Mouse (Mus musculus): ENCODE results near the gene Sort1. TPM values are rescaled to one million over a fixed set of nuclear protein-coding genes. Genes with fewer than 3 reads are reported as not detected.
"Not testable (repeated sequence)": the region's sequence is repeated elsewhere in the genome, so short reads cannot be mapped to it uniquely, and the experiment has no call there.

Gene Sort1
- polyA plus RNA-seq (2011; ENCODE audit: insufficient read depth, insufficient read length, low read depth, missing spikeins): 21.5 and 25.6 TPM in 2 replicates

DNA sequence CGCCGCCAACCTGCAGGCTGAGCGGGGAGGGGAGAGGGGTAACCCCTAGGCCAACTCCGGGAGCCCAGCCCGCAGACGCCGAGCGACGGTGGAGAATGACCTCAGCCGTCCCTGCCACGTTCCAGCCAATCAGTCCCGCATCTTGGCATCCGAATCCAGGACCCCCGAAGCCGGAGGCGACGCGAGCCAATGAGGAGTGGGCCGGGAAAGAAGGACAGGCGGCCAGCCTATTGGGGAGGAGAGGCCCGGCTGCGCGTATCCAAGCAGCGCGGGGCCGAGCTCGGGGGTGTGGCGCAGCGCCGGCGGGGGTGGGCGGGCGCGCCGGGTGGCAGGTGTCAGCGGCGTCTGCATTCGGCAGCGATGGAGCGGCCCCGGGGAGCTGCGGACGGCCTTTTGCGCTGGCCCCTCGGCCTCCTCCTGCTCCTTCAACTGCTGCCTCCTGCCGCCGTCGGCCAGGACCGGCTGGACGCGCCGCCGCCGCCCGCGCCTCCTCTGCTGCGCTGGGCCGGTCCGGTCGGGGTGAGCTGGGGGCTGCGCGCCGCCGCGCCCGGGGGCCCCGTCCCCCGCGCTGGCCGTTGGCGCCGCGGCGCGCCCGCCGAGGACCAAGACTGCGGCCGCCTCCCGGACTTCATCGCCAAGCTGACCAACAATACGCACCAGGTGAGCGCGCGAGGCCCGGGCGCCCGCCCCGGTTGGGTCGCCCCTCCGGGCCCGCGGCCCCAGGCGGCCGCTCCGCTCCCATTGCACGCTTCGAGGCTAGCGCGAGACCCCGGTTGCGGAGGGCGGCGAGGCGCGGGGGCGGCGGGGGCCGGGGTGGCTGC lies at the start of gene Sort1:
Sort1 (plus strand) TSS at position 302 of the 821 bp plus-strand sequence.
- H3K36me3 ChIP-seq (ENCODE audit: control insufficient read depth, insufficient read depth, low read length, poor library complexity, severe bottlenecking): no peaks in the 10 kb centered on the region
- no peaks in the 10 kb centered on the region for H3K4me1 ChIP-seq (ENCODE audit: control insufficient read depth, insufficient read depth, low read length)
- H3K9me3 ChIP-seq (replicated peaks; ENCODE audit: control insufficient read depth, insufficient read depth, low read length, poor library complexity, severe bottlenecking): no peaks in the 10 kb centered on the region
- TF ChIP-seq CTCF (IDR thresholded peaks at IDR 0.05; ENCODE audit: low read depth, low read length): no peak
- no peak for TF ChIP-seq EP300 (IDR thresholded peaks at IDR 0.05; ENCODE audit: insufficient read depth, low read depth, low read length)
- no peak for TF ChIP-seq POLR2A (IDR thresholded peaks at IDR 0.05; ENCODE audit: insufficient read depth, low read length)
- H3K27me3 ChIP-seq (ENCODE audit: control insufficient read depth, insufficient read depth, low read length, poor library complexity, severe bottlenecking): no peaks in the 10 kb centered on the region
- peak within 1 kb of the TSS; percentile 65 for H3K4me3 ChIP-seq (ENCODE audit: low read depth, low read length)
- H3K9ac ChIP-seq (ENCODE audit: low read depth, poor library complexity, severe bottlenecking): peak within 1 kb of the TSS; percentile 88
- H3K27ac ChIP-seq (ENCODE audit: insufficient read depth, low read length): no peak within 1 kb of the TSS

DNA sequence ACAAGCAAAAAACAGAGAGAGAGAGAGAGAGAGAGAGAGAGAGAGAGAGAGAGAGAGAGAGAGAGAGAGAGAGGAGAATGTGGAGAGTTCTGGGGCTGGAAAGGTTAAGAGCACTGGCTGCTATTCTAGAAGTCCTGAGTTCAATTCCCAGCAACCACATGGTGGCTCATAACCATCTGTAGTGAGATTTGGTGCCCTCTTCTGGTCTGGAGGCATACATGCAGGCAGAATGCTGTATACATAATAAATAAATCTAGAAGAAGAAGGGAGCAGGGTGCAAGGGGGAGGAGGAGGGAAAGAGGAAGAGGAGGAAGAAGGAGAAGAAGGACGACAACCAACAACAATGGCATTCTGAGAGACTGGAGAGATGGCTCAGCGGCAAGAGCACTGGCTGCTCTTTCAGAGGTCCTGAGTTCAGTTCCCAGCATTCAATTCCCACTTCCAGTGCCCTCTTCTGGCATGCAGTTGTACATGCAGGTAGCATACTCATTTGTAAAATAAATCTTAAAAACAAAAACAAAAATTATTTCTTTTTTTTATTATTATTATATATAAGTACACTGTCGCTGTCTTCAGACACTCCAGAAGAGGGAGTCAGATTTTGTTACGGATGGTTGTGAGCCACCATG lies 46.3 kb upstream of the Sort1 start:
- not testable (repeated sequence) for H3K9me3 ChIP-seq (replicated peaks; ENCODE audit: control insufficient read depth, insufficient read depth, low read length, poor library complexity, severe bottlenecking); H3K27ac ChIP-seq (ENCODE audit: insufficient read depth, low read length); H3K4me1 ChIP-seq (ENCODE audit: control insufficient read depth, insufficient read depth, low read length); H3K4me3 ChIP-seq (ENCODE audit: low read depth, low read length); H3K27me3 ChIP-seq (ENCODE audit: control insufficient read depth, insufficient read depth, low read length, poor library complexity, severe bottlenecking); H3K9ac ChIP-seq (ENCODE audit: low read depth, poor library complexity, severe bottlenecking); H3K36me3 ChIP-seq (ENCODE audit: control insufficient read depth, insufficient read depth, low read length, poor library complexity, severe bottlenecking)
- peak; percentile 16 for TF ChIP-seq CTCF (IDR thresholded peaks at IDR 0.05; ENCODE audit: low read depth, low read length)

- H3K4me1 ChIP-seq (ENCODE audit: control insufficient read depth, insufficient read depth, low read length): no peaks in the 10 kb centered on the region
- no peak overlapping the region for H3K4me3 ChIP-seq (ENCODE audit: low read depth, low read length)
- H3K27ac ChIP-seq (ENCODE audit: insufficient read depth, low read length): no peak overlapping the region
- TF ChIP-seq POLR2A (IDR thresholded peaks at IDR 0.05; ENCODE audit: insufficient read depth, low read length) (no peak), CTCF (IDR thresholded peaks at IDR 0.05; ENCODE audit: low read depth, low read length) (no peak), EP300 (IDR thresholded peaks at IDR 0.05; ENCODE audit: insufficient read depth, low read depth, low read length) (no peak)
- H3K36me3 ChIP-seq (ENCODE audit: control insufficient read depth, insufficient read depth, low read length, poor library complexity, severe bottlenecking): no peaks in the 10 kb centered on the region
- no peaks in the 10 kb centered on the region; the same call in 1 of the 2 replicates for H3K9me3 ChIP-seq (replicated peaks; ENCODE audit: control insufficient read depth, insufficient read depth, low read length, poor library complexity, severe bottlenecking)
- H3K27me3 ChIP-seq (ENCODE audit: control insufficient read depth, insufficient read depth, low read length, poor library complexity, severe bottlenecking): no peaks in the 10 kb centered on the region
- H3K9ac ChIP-seq (ENCODE audit: low read depth, poor library complexity, severe bottlenecking): no peak overlapping the region
Measured at GRCm38 (mm10) chr3:108241243-108241839, 42.5 kb upstream of the Sort1 start.

GRCm38 (mm10) chr3:108246857-108247256 lies 37.0 kb upstream of the Sort1 start:
- no peaks in the 10 kb centered on the region for H3K4me1 ChIP-seq (ENCODE audit: control insufficient read depth, insufficient read depth, low read length)
- no peak overlapping the region for H3K9ac ChIP-seq (ENCODE audit: low read depth, poor library complexity, severe bottlenecking)
- no peak overlapping the region for H3K4me3 ChIP-seq (ENCODE audit: low read depth, low read length)
- no peak for TF ChIP-seq EP300 (IDR thresholded peaks at IDR 0.05; ENCODE audit: insufficient read depth, low read depth, low read length)
- TF ChIP-seq POLR2A (IDR thresholded peaks at IDR 0.05; ENCODE audit: insufficient read depth, low read length): no peak
- no peak for TF ChIP-seq CTCF (IDR thresholded peaks at IDR 0.05; ENCODE audit: low read depth, low read length)
- no peaks in the 10 kb centered on the region; the same call in 1 of the 2 replicates for H3K9me3 ChIP-seq (replicated peaks; ENCODE audit: control insufficient read depth, insufficient read depth, low read length, poor library complexity, severe bottlenecking)
- H3K27ac ChIP-seq (ENCODE audit: insufficient read depth, low read length): no peak overlapping the region
- H3K36me3 ChIP-seq (ENCODE audit: control insufficient read depth, insufficient read depth, low read length, poor library complexity, severe bottlenecking): no peaks in the 10 kb centered on the region
- no peaks in the 10 kb centered on the region for H3K27me3 ChIP-seq (ENCODE audit: control insufficient read depth, insufficient read depth, low read length, poor library complexity, severe bottlenecking)

GRCm38 (mm10) chr3:108256719-108257637 lies 26.9 kb upstream of the Sort1 start, which contains the start of gene Psma5:
Gene Psma5, plus strand, starts transcription at chr3:108256926.
- Histone ChIP-seq H3K9ac (ENCODE audit: low read depth, poor library complexity, severe bottlenecking) (peak within 1 kb of the TSS; percentile 91), H3K36me3 (ENCODE audit: control insufficient read depth, insufficient read depth, low read length, poor library complexity, severe bottlenecking) (peaks cover 7% of the 10 kb centered on the region), H3K27me3 (ENCODE audit: control insufficient read depth, insufficient read depth, low read length, poor library complexity, severe bottlenecking) (no peaks in the 10 kb centered on the region), H3K4me3 (ENCODE audit: low read depth, low read length) (peak within 1 kb of the TSS; percentile 96), H3K9me3 (replicated peaks; ENCODE audit: control insufficient read depth, insufficient read depth, low read length, poor library complexity, severe bottlenecking) (no peaks in the 10 kb centered on the region), H3K4me1 (ENCODE audit: control insufficient read depth, insufficient read depth, low read length) (peaks cover 2% of the 10 kb centered on the region), H3K27ac (ENCODE audit: insufficient read depth, low read length) (0 out of 2 replicates have a peak within 1 kb of the TSS, but pooled peaks have one; percentile 16)
- TF ChIP-seq CTCF (IDR thresholded peaks at IDR 0.05; ENCODE audit: low read depth, low read length): no peak
- 0 out of 2 replicates have a peak, but pooled peaks have one; percentile 16 for TF ChIP-seq EP300 (IDR thresholded peaks at IDR 0.05; ENCODE audit: insufficient read depth, low read depth, low read length)
- no peak for TF ChIP-seq POLR2A (IDR thresholded peaks at IDR 0.05; ENCODE audit: insufficient read depth, low read length)
